Mouse (Mus musculus) c-Kit-negative CD71-positive TER-119-positive erythroid progenitor cells, embryonic 14.5 days (primary cell): ENCODE measurements around the gene Olfr466.

Source experiments
- DNase-seq: peaks from one replicate; pipeline ENCODE4 v3.0.0-alpha.2; 2013; ENCODE audit warnings: low read depth, low spot score

Olfr466 gene

GRCm38 (mm10) chr13:65149940-65150339 lies at the start of gene Olfr466:
Gene Olfr466 (plus strand): TSS chr13:65150240.
- no peak for DNase-seq

GRCm38 (mm10) chr13:65100678-65101077 lies 49.4 kb upstream of the Olfr466 start:
- no peak for DNase-seq

GRCm38 (mm10) chr13:65101232-65101631 lies 48.8 kb upstream of the Olfr466 start:
- DNase-seq = no peak

GRCm38 (mm10) chr13:65111961-65112360 lies 38.1 kb upstream of the Olfr466 start:
- DNase-seq = peak; percentile 46

- DNase-seq = peak; percentile 83
Observed at GRCm38 (mm10) chr13:65112459-65113110, 37.5 kb upstream of the Olfr466 start, which contains the start of gene Mfsd14b. Gene Mfsd14b (minus strand): TSS chr13:65112975.

GRCm38 (mm10) chr13:65113239-65113638 lies 36.8 kb upstream of the Olfr466 start:
- DNase-seq = no peak

GRCm38 (mm10) chr13:65120984-65121383 lies 29.1 kb upstream of the Olfr466 start:
- no peak for DNase-seq

GRCm38 (mm10) chr13:65122111-65122510 lies 27.9 kb upstream of the Olfr466 start:
- no peak for DNase-seq

- DNase-seq = no peak
Observed at GRCm38 (mm10) chr13:65127063-65127847, 22.8 kb upstream of the Olfr466 start.

- no peak for DNase-seq
Observed at GRCm38 (mm10) chr13:65137789-65138188, 12.3 kb upstream of the Olfr466 start, which contains the start of gene Olfr465-ps1. Gene Olfr465-ps1 (plus strand): TSS chr13:65138089.

- no peak for DNase-seq
Observed at GRCm38 (mm10) chr13:65174102-65174501, 24.1 kb downstream of the Olfr466 start.

GRCm38 (mm10) chr13:65175734-65176471 lies 25.9 kb downstream of the Olfr466 start:
- peak; percentile 35 for DNase-seq

GRCm38 (mm10) chr13:65176472-65177091 lies 26.5 kb downstream of the Olfr466 start:
- DNase-seq = no peak

GRCm38 (mm10) chr13:65200667-65201066 lies 50.6 kb downstream of the Olfr466 start:
- DNase-seq = no peak
